Mouse (Mus musculus): ENCODE results near the gene Parp12. TPM values are rescaled to one million over a fixed set of nuclear protein-coding genes. Genes with fewer than 3 reads are reported as not detected.

Parp12 gene
- total and polyA plus RNA-seq, 2 experiments from 2014 or later = 3.5 to 8.7 TPM

GRCm38 (mm10) chr6:39058936-39059335 is 59.2 kb downstream of the Parp12 start:
- no peaks in the 10 kb centered on the region for H3K36me3 ChIP-seq (ENCODE audit: insufficient read depth, low read length)
- H3K9ac ChIP-seq (replicated peaks; ENCODE audit: low read length) = no peak overlapping the region
- no peaks in the 10 kb centered on the region for H3K27me3 ChIP-seq (ENCODE audit: insufficient read depth, low read length)
- H3K27ac ChIP-seq = no peak overlapping the region
- no peak overlapping the region for H3K4me3 ChIP-seq (ENCODE audit: low read length)
- peaks cover 7% of the 10 kb centered on the region; the same call in 1 of the 2 replicates for H3K4me1 ChIP-seq (ENCODE audit: insufficient read depth, low read length)
- H3K4me2 ChIP-seq (ENCODE audit: low read depth, low read length) = no peak overlapping the region
- TF ChIP-seq CTCF (IDR thresholded peaks at IDR 0.05; ENCODE audit: low read depth) = no peak
- no peak for DNase-seq (ENCODE audit: low spot score)
- no peak for ATAC-seq
- H3K9me3 ChIP-seq (ENCODE audit: low read length) = no peaks in the 10 kb centered on the region
- 71% methylated on average over 3 of the region's 3 CpGs for WGBS

- Histone ChIP-seq H3K36me3 (ENCODE audit: insufficient read depth, low read length) (no peaks in the 10 kb centered on the region), H3K9me3 (ENCODE audit: low read length) (no peaks in the 10 kb centered on the region), H3K4me3 (ENCODE audit: low read length) (no peak overlapping the region), H3K27ac (no peak overlapping the region), H3K4me2 (ENCODE audit: low read depth, low read length) (no peak overlapping the region), H3K9ac (replicated peaks; ENCODE audit: low read length) (no peak overlapping the region), H3K27me3 (ENCODE audit: insufficient read depth, low read length) (no peaks in the 10 kb centered on the region), H3K4me1 (ENCODE audit: insufficient read depth, low read length) (peaks cover 8% of the 10 kb centered on the region; the same call in 1 of the 2 replicates)
- ATAC-seq = no peak
- WGBS = 63% methylated on average over 3 of the region's 3 CpGs
- peak; percentile 62 for TF ChIP-seq CTCF (IDR thresholded peaks at IDR 0.05; ENCODE audit: low read depth)
- no peak for DNase-seq (ENCODE audit: low spot score)
Measured at GRCm38 (mm10) chr6:39058389-39058788, 59.8 kb downstream of the Parp12 start.

GRCm38 (mm10) chr6:39057161-39057560 is 61.0 kb downstream of the Parp12 start:
- ATAC-seq = no peak
- no peak overlapping the region for H3K27ac ChIP-seq
- H3K36me3 ChIP-seq (ENCODE audit: insufficient read depth, low read length) = no peaks in the 10 kb centered on the region
- peaks cover 15% of the 10 kb centered on the region for H3K4me1 ChIP-seq (ENCODE audit: insufficient read depth, low read length)
- H3K9me3 ChIP-seq (ENCODE audit: low read length) = no peaks in the 10 kb centered on the region
- H3K4me2 ChIP-seq (ENCODE audit: low read depth, low read length) = no peak overlapping the region
- no peak overlapping the region for H3K9ac ChIP-seq (replicated peaks; ENCODE audit: low read length)
- no peak for TF ChIP-seq CTCF (IDR thresholded peaks at IDR 0.05; ENCODE audit: low read depth)
- 94% methylated on average over 1 of the region's 1 CpGs for WGBS
- no peak overlapping the region for H3K4me3 ChIP-seq (ENCODE audit: low read length)
- no peaks in the 10 kb centered on the region for H3K27me3 ChIP-seq (ENCODE audit: insufficient read depth, low read length)
- no peak for DNase-seq (ENCODE audit: low spot score)

GRCm38 (mm10) chr6:39055831-39056261 is 62.3 kb downstream of the Parp12 start:
- Histone ChIP-seq H3K4me3 (ENCODE audit: low read length) (no peak overlapping the region), H3K9ac (replicated peaks; ENCODE audit: low read length) (no peak overlapping the region), H3K27ac (no peak overlapping the region), H3K9me3 (ENCODE audit: low read length) (no peaks in the 10 kb centered on the region), H3K27me3 (ENCODE audit: insufficient read depth, low read length) (no peaks in the 10 kb centered on the region), H3K36me3 (ENCODE audit: insufficient read depth, low read length) (no peaks in the 10 kb centered on the region), H3K4me1 (ENCODE audit: insufficient read depth, low read length) (peaks cover 15% of the 10 kb centered on the region), H3K4me2 (ENCODE audit: low read depth, low read length) (no peak overlapping the region)
- ATAC-seq (no peak), DNase-seq (ENCODE audit: low spot score) (no peak)
- TF ChIP-seq CTCF (IDR thresholded peaks at IDR 0.05; ENCODE audit: low read depth) = no peak
- 38% methylated on average over 7 of the region's 7 CpGs for WGBS

GRCm38 (mm10) chr6:39054878-39055508 is 63.2 kb downstream of the Parp12 start:
- Histone ChIP-seq H3K4me2 (ENCODE audit: low read depth, low read length) (no peak overlapping the region), H3K4me1 (ENCODE audit: insufficient read depth, low read length) (peaks cover 15% of the 10 kb centered on the region), H3K27ac (no peak overlapping the region), H3K9me3 (ENCODE audit: low read length) (no peaks in the 10 kb centered on the region), H3K9ac (replicated peaks; ENCODE audit: low read length) (no peak overlapping the region), H3K36me3 (ENCODE audit: insufficient read depth, low read length) (no peaks in the 10 kb centered on the region), H3K4me3 (ENCODE audit: low read length) (no peak overlapping the region), H3K27me3 (ENCODE audit: insufficient read depth, low read length) (no peaks in the 10 kb centered on the region)
- DNase-seq (ENCODE audit: low spot score) (no peak), ATAC-seq (no peak; the same call in 1 of the 2 replicates)
- WGBS = 76% methylated on average over 6 of the region's 6 CpGs
- TF ChIP-seq CTCF (IDR thresholded peaks at IDR 0.05; ENCODE audit: low read depth) = no peak

GRCm38 (mm10) chr6:39054206-39054864 is 63.8 kb downstream of the Parp12 start:
- 60% methylated on average over 13 of the region's 13 CpGs for WGBS
- H3K27me3 ChIP-seq (ENCODE audit: insufficient read depth, low read length) = no peaks in the 10 kb centered on the region
- H3K27ac ChIP-seq = no peak overlapping the region
- ATAC-seq = no peak
- H3K9ac ChIP-seq (replicated peaks; ENCODE audit: low read length) = 0 out of 2 replicates have a peak overlapping the region, but pooled peaks have one; percentile 17
- H3K4me1 ChIP-seq (ENCODE audit: insufficient read depth, low read length) = peaks cover 15% of the 10 kb centered on the region
- no peak overlapping the region for H3K4me2 ChIP-seq (ENCODE audit: low read depth, low read length)
- H3K36me3 ChIP-seq (ENCODE audit: insufficient read depth, low read length) = no peaks in the 10 kb centered on the region
- peak; percentile 31 for DNase-seq (ENCODE audit: low spot score)
- no peaks in the 10 kb centered on the region for H3K9me3 ChIP-seq (ENCODE audit: low read length)
- no peak overlapping the region for H3K4me3 ChIP-seq (ENCODE audit: low read length)
- no peak for TF ChIP-seq CTCF (IDR thresholded peaks at IDR 0.05; ENCODE audit: low read depth)

- H3K4me3 ChIP-seq (ENCODE audit: low read length) = no peak overlapping the region
- 56% methylated on average over 4 of the region's 4 CpGs for WGBS
Measured at GRCm38 (mm10) chr6:39052636-39053035, 65.5 kb downstream of the Parp12 start.

More at GRCm38 (mm10) chr6:39052636-39053035, 65.5 kb downstream of the Parp12 start:
- no peaks in the 10 kb centered on the region for H3K27me3 ChIP-seq (ENCODE audit: insufficient read depth, low read length)
- no peak overlapping the region for H3K27ac ChIP-seq
- DNase-seq (ENCODE audit: low spot score) (peak; percentile 54), ATAC-seq (peak; percentile 33; the same call in 1 of the 2 replicates)
- peaks cover 15% of the 10 kb centered on the region for H3K4me1 ChIP-seq (ENCODE audit: insufficient read depth, low read length)
- H3K9ac ChIP-seq (replicated peaks; ENCODE audit: low read length) = no peak overlapping the region
- TF ChIP-seq CTCF (IDR thresholded peaks at IDR 0.05; ENCODE audit: low read depth) = no peak
- H3K36me3 ChIP-seq (ENCODE audit: insufficient read depth, low read length) = no peaks in the 10 kb centered on the region
- no peaks in the 10 kb centered on the region for H3K9me3 ChIP-seq (ENCODE audit: low read length)
- no peak overlapping the region for H3K4me2 ChIP-seq (ENCODE audit: low read depth, low read length)

Data from hindbrain, postnatal 0 days (tissue).